Mouse (Mus musculus): ENCODE measurements at regions not wholly inside any gene's neighbourhood (a gene's known extent, or its start where the extent isn't known, plus 50 kb on each side); places are given as distances from the start of the nearest gene placed in this dataset.

- no peak overlapping the region for H3K27ac ChIP-seq (replicated peaks; ENCODE audit: low read depth, low read length)
- 78% methylated on average over 8 of the region's 8 CpGs for WGBS
- H3K27me3 ChIP-seq (ENCODE audit: control insufficient read depth, insufficient read depth, low read length), result no peaks in the 10 kb centered on the region
- H3K4me2 ChIP-seq (ENCODE audit: low read length), result no peak overlapping the region
- no peaks in the 10 kb centered on the region for H3K36me3 ChIP-seq (ENCODE audit: control insufficient read depth, insufficient read depth, low read length)
- no peak overlapping the region for H3K9ac ChIP-seq (replicated peaks; ENCODE audit: low read length)
- H3K4me3 ChIP-seq (replicated peaks; ENCODE audit: low read depth, low read length), result no peak overlapping the region
- no peaks in the 10 kb centered on the region for H3K4me1 ChIP-seq (ENCODE audit: control insufficient read depth, insufficient read depth, low read length)
- ATAC-seq (ENCODE audit: low FRiP score, low TSS enrichment), result no peak
- no peak for DNase-seq
- no peaks in the 10 kb centered on the region for H3K9me3 ChIP-seq (ENCODE audit: control insufficient read depth, low read length)
Measured at GRCm38 (mm10) chr5:77473896-77474486, 66.2 kb upstream of the Igfbp7 start.

GRCm38 (mm10) chr5:77469236-77469766 is 61.5 kb upstream of the Igfbp7 start:
- H3K4me2 ChIP-seq (ENCODE audit: low read length), result no peak overlapping the region
- no peaks in the 10 kb centered on the region for H3K9me3 ChIP-seq (ENCODE audit: control insufficient read depth, low read length)
- H3K27me3 ChIP-seq (ENCODE audit: control insufficient read depth, insufficient read depth, low read length), result no peaks in the 10 kb centered on the region
- 90% methylated on average over 15 of the region's 15 CpGs for WGBS
- no peak overlapping the region for H3K9ac ChIP-seq (replicated peaks; ENCODE audit: low read length)
- DNase-seq (no peak), ATAC-seq (ENCODE audit: low FRiP score, low TSS enrichment) (no peak)
- H3K27ac ChIP-seq (replicated peaks; ENCODE audit: low read depth, low read length), result no peak overlapping the region
- no peak overlapping the region for H3K4me3 ChIP-seq (replicated peaks; ENCODE audit: low read depth, low read length)
- H3K4me1 ChIP-seq (ENCODE audit: control insufficient read depth, insufficient read depth, low read length), result no peaks in the 10 kb centered on the region
- H3K36me3 ChIP-seq (ENCODE audit: control insufficient read depth, insufficient read depth, low read length), result no peaks in the 10 kb centered on the region

GRCm38 (mm10) chr5:77468467-77468866 is 60.6 kb upstream of the Igfbp7 start:
- Histone ChIP-seq H3K36me3 (ENCODE audit: control insufficient read depth, insufficient read depth, low read length) (no peaks in the 10 kb centered on the region), H3K27me3 (ENCODE audit: control insufficient read depth, insufficient read depth, low read length) (no peaks in the 10 kb centered on the region), H3K4me1 (ENCODE audit: control insufficient read depth, insufficient read depth, low read length) (no peaks in the 10 kb centered on the region), H3K4me3 (replicated peaks; ENCODE audit: low read depth, low read length) (no peak overlapping the region), H3K27ac (replicated peaks; ENCODE audit: low read depth, low read length) (no peak overlapping the region), H3K4me2 (ENCODE audit: low read length) (no peak overlapping the region), H3K9ac (replicated peaks; ENCODE audit: low read length) (no peak overlapping the region), H3K9me3 (ENCODE audit: control insufficient read depth, low read length) (no peaks in the 10 kb centered on the region)
- DNase-seq, result no peak
- ATAC-seq (ENCODE audit: low FRiP score, low TSS enrichment), result no peak
- WGBS, result 63% methylated on average over 15 of the region's 15 CpGs

GRCm38 (mm10) chr5:77464851-77465548 is 57.2 kb upstream of the Igfbp7 start:
- DNase-seq, result peak; percentile 52
- no peak overlapping the region for H3K9ac ChIP-seq (replicated peaks; ENCODE audit: low read length)
- no peak overlapping the region for H3K4me3 ChIP-seq (replicated peaks; ENCODE audit: low read depth, low read length)
- no peaks in the 10 kb centered on the region for H3K9me3 ChIP-seq (ENCODE audit: control insufficient read depth, low read length)
- H3K27ac ChIP-seq (replicated peaks; ENCODE audit: low read depth, low read length), result no peak overlapping the region
- H3K4me1 ChIP-seq (ENCODE audit: control insufficient read depth, insufficient read depth, low read length), result no peaks in the 10 kb centered on the region; the same call in 1 of the 2 replicates
- no peak for ATAC-seq (ENCODE audit: low FRiP score, low TSS enrichment)
- H3K36me3 ChIP-seq (ENCODE audit: control insufficient read depth, insufficient read depth, low read length), result no peaks in the 10 kb centered on the region
- no peaks in the 10 kb centered on the region for H3K27me3 ChIP-seq (ENCODE audit: control insufficient read depth, insufficient read depth, low read length)
- WGBS, result 59% methylated on average over 19 of the region's 19 CpGs
- no peak overlapping the region for H3K4me2 ChIP-seq (ENCODE audit: low read length)

GRCm38 (mm10) chr5:77459896-77460717 is 52.3 kb upstream of the Igfbp7 start:
- WGBS, result under 1% methylated on average over 29 of the region's 29 CpGs
- Histone ChIP-seq H3K9me3 (ENCODE audit: control insufficient read depth, low read length) (no peaks in the 10 kb centered on the region), H3K4me1 (ENCODE audit: control insufficient read depth, insufficient read depth, low read length) (no peaks in the 10 kb centered on the region; the same call in 1 of the 2 replicates), H3K27ac (replicated peaks; ENCODE audit: low read depth, low read length) (peak overlapping the region; percentile 80), H3K9ac (replicated peaks; ENCODE audit: low read length) (peak overlapping the region; percentile 55), H3K27me3 (ENCODE audit: control insufficient read depth, insufficient read depth, low read length) (no peaks in the 10 kb centered on the region), H3K4me3 (replicated peaks; ENCODE audit: low read depth, low read length) (peak overlapping the region; percentile 43), H3K4me2 (ENCODE audit: low read length) (peak overlapping the region; percentile 60), H3K36me3 (ENCODE audit: control insufficient read depth, insufficient read depth, low read length) (no peaks in the 10 kb centered on the region)
- DNase-seq (peak; percentile 94), ATAC-seq (ENCODE audit: low FRiP score, low TSS enrichment) (peak; percentile 85)
